Mouse (Mus musculus) CH12F3 (cell line): Measurements from ENCODE around the gene Gm45711.
"Not testable (repeated sequence)": the region's sequence is repeated elsewhere in the genome, so short reads cannot be mapped to it uniquely, and the experiment has no call there.

Experiments
- in situ Hi-C: fragments of 300-500 bp; cut with MboI; formaldehyde crosslinking; loops from 2 replicates; pipeline ENCODE4 v1.14.3; 2020; ENCODE audit warnings: low sequenced_read_pairs

Gene Gm45711

GRCm38 (mm10) chr8:104321930-104322329, 12.0 kb upstream of the Gm45711 start, which contains the start of gene Cmtm2b:
Gene Cmtm2b (plus strand): TSS chr8:104322230.
- in situ Hi-C loops = not testable (repeated sequence)

DNA sequence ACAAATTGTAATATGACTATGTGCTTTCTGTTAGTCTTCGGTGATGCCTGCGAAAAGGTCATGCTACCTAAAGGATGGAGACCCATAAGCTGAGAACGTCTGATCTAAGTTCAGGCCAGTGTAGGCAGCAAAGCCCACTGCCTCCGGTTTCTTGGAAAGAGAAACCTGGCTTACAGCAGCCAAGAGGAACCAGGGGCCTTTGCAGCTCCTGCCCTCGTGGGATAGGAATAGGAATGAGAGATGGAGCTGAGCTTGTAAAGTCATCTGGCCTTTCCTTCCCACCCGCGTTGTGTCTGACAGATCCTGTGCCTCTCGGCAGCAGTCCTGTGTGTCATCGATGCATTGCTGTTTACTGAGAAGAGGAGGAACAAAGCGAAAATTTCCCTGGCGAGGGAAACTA, 11.4 kb upstream of the Gm45711 start, which contains the start of gene Gm11020:
Gene Gm11020, plus strand, starts transcription at position 301 of the 400 bp plus-strand sequence.
- in situ Hi-C loops = not testable (repeated sequence)

- in situ Hi-C loops = no loop called here
Observed at GRCm38 (mm10) chr8:104313311-104313710, 3.4 kb upstream of the Gm45711 start.

DNA sequence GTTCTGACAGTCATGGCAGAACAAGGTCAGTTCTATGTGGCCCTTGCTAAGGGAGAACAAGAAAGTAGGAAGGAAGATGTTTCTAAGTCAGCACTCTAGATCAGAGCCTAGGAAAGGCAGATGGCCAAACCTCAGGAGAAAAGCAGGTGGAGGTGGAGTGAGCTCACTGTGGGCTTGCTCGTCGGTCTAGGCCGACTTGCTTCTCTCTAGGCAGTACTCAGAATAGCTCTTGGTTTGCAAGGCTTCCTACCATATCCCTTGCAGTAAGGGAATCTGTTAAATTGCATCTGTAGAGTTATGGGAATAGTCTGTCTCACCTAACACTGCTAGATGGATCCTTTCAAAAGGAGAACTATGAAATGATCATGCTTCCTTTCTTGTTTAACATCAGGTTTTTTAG, 2.1 kb upstream of the Gm45711 start:
- in situ Hi-C loops = not testable (repeated sequence)

- in situ Hi-C loops = not testable (repeated sequence)
Observed at GRCm38 (mm10) chr8:104308341-104308740, 1.5 kb downstream of the Gm45711 start.

GRCm38 (mm10) chr8:104304962-104305361, 4.9 kb downstream of the Gm45711 start:
- in situ Hi-C loops = no loop called here

GRCm38 (mm10) chr8:104302536-104302935, 7.3 kb downstream of the Gm45711 start:
- in situ Hi-C loops = not testable (repeated sequence)

GRCm38 (mm10) chr8:104301577-104301976, 8.3 kb downstream of the Gm45711 start:
- in situ Hi-C loops = not testable (repeated sequence)

- in situ Hi-C loops = no loop called here
Observed at GRCm38 (mm10) chr8:104294396-104294795, 15.5 kb downstream of the Gm45711 start.

DNA sequence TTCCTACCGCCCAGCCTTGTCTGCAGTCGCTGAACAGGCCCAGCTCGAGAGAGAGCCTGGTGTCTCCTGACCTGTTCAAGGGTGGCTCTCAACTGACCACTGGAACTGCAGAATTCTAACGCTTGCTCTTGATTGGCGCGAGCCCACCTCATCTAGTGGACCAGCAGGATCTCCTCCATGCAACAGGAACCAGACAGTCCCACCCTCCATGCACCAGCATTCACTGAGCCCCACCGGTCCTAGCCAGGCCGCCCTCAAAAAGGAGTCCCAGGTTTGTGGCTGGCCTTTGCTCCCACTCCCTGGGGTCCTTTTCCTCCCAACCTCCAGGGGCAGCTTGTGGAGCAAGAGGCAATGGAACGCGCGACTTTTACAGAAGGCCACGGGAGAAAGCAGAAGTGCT, 16.8 kb downstream of the Gm45711 start, which contains the start of gene Cmtm2a:
Gene Cmtm2a, minus strand, starts transcription at position 101 of the 400 bp plus-strand sequence.
- in situ Hi-C loops = not testable (repeated sequence)

DNA sequence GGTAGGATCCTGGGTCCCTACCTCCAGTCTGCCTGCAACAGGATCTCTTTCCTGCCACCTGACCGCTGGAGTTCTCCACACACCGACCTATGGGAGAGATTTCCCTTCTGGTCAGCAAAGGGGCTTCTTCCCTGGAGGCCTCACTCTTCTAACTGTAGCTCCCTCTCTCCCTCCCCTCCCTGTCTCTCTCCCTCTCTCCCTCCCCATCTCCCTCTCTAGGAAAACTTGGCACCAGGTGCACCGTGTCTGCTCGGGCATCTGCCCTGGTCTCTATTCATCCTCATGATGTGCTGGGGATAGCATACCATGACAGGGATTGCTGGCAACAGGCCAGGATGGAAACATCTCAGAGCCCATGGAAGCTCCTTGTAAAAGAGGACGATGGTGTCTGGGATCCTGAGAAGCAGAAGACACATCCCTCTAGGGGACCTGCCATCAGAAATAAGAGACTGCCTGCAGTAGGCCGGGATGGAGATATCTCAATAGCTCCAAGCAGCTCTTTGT, 40.9 kb downstream of the Gm45711 start:
- in situ Hi-C loops = no loop called here

GRCm38 (mm10) chr8:104268368-104268767, 41.5 kb downstream of the Gm45711 start:
- in situ Hi-C loops = no loop called here

GRCm38 (mm10) chr8:104264271-104264935, 45.5 kb downstream of the Gm45711 start:
- in situ Hi-C loops = not testable (repeated sequence)

GRCm38 (mm10) chr8:104261802-104262201, 48.1 kb downstream of the Gm45711 start:
- in situ Hi-C loops = not testable (repeated sequence)

- in situ Hi-C loops = no loop called here
Observed at GRCm38 (mm10) chr8:104253016-104253415, 56.9 kb downstream of the Gm45711 start.

DNA sequence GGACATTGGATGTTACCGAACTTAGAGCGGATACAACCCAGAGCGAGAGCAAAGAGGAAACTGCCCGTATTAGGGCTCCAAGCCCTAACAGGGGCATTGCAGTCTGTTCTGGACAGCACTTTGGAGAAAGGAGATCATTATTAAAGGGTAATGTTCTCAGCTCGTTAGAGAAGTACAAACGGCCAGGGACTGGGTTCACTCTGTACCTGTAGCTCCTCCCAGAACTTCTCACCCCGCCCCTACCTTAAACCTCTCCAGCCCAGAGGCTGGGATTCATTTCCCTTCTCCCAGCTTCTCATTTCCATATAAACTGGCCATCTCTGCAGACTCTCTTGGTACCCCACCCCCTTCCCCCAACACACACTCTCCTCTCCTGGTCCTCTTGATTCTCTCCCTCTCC, 58.4 kb downstream of the Gm45711 start:
- in situ Hi-C loops = no loop called here

- in situ Hi-C loops = no loop called here
Observed at GRCm38 (mm10) chr8:104250439-104251367, 59.2 kb downstream of the Gm45711 start, which contains the start of gene Cklf. Gene Cklf (plus strand): TSS chr8:104250861.

DNA sequence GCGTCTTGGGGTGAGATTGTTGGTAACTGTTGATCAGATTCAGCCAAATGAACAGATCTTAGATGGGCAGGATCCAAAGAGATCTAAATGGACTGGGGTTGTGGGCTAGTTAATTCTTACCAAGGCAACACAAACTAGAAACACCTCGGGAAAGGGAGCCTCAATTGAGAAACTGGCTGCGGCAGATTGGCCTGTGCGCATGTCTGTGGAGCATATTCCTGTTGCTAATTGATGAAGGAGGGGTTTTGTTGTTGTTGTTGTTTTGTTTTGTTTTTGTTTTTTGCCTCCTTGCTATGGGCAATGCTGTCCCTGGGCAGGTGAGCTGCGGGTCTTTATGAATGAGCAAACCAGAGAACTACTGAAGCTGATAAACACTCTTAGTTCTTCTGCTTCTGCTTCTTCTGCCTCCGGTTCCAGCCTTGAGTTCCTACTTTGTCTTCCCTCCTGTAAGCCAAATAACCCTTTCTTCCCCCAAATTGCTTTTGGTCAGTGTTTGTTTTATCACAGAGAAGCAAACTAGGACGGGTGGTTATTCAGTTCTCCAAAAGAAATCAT, 60.4 kb downstream of the Gm45711 start:
- in situ Hi-C loops = no loop called here

- in situ Hi-C loops = no loop called here
Observed at GRCm38 (mm10) chr8:104248276-104248675, 61.6 kb downstream of the Gm45711 start, which contains the start of gene Tk2. Gene Tk2 (minus strand): TSS chr8:104248558.

DNA sequence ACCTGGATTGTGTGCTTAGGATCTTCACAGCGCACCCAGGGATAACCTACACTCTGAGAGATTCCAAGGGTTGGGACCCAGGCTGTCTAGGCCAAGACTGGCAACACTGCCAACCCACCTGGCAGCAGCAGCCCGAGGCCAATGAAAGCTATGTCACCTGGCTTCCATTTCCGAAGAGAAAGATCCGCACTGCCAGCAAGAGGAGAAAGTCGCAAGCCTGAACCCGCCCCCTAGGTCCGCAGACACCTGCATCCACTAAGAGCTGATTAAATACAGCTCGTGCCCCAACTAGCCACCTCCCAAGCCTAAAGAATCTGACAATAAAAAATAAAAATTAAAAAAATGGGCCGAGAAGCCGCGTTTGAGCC, 62.0 kb downstream of the Gm45711 start:
- in situ Hi-C loops = no loop called here
